Mouse (Mus musculus) kidney, adult 8-10 months (tissue): ENCODE results near the gene Arhgap23.

Experiments used
- DNase-seq, 2 experiments: peaks; one replicate each; pipeline ENCODE4 v3.0.0; 2022

The Arhgap23 gene

GRCm38 (mm10) chr11:97534442-97535307 is 119.3 kb downstream of the Arhgap23 start:
- no peak for DNase-seq

GRCm38 (mm10) chr11:97535308-97535630 is 119.9 kb downstream of the Arhgap23 start:
- no peak for DNase-seq

GRCm38 (mm10) chr11:97535660-97536059 is 120.3 kb downstream of the Arhgap23 start:
- no peak for DNase-seq

GRCm38 (mm10) chr11:97536083-97536747 is 120.9 kb downstream of the Arhgap23 start:
- no peak for DNase-seq

GRCm38 (mm10) chr11:97536835-97537579 is 121.7 kb downstream of the Arhgap23 start:
- DNase-seq = no peak

- no peak for DNase-seq
These were observed 122.3 kb downstream of the Arhgap23 start for GRCm38 (mm10) chr11:97537580-97538089.

- DNase-seq = no peak
These were observed 124.3 kb downstream of the Arhgap23 start for GRCm38 (mm10) chr11:97539622-97540021.

- DNase-seq = no peak
These were observed 124.8 kb downstream of the Arhgap23 start for GRCm38 (mm10) chr11:97540136-97540535.

GRCm38 (mm10) chr11:97540604-97541003 is 125.3 kb downstream of the Arhgap23 start:
- DNase-seq = peak in 1 of 2 experiments; percentile 44

- DNase-seq = no peak
These were observed 127.1 kb downstream of the Arhgap23 start for GRCm38 (mm10) chr11:97542171-97543150.

GRCm38 (mm10) chr11:97543181-97543733 is 127.9 kb downstream of the Arhgap23 start:
- DNase-seq = peak; percentile 86 to 88

- DNase-seq = no peak
These were observed 128.6 kb downstream of the Arhgap23 start for GRCm38 (mm10) chr11:97543883-97544282.

- no peak for DNase-seq
These were observed 130.7 kb downstream of the Arhgap23 start for GRCm38 (mm10) chr11:97545808-97546560.

GRCm38 (mm10) chr11:97546804-97547411 is 131.6 kb downstream of the Arhgap23 start:
- DNase-seq = peak; percentile 67 to 75

- DNase-seq = no peak
These were observed 132.8 kb downstream of the Arhgap23 start for GRCm38 (mm10) chr11:97547957-97548706.

GRCm38 (mm10) chr11:97548757-97549156 is 133.4 kb downstream of the Arhgap23 start:
- no peak for DNase-seq
